Mouse (Mus musculus): ENCODE measurements at regions not wholly inside any gene's neighbourhood (a gene's known extent, or its start where the extent isn't known, plus 50 kb on each side); places are given as distances from the start of the nearest gene placed in this dataset.
A peak's percentile ranks its signal among the peaks of the same experiment; 100 is the strongest.

GRCm38 (mm10) chr2:79510485-79511094 lies 54.0 kb upstream of the Cerkl start:
- no peak for DNase-seq (ENCODE audit: low spot score)

- no peak for DNase-seq (ENCODE audit: low spot score)
These were observed 54.5 kb upstream of the Cerkl start for GRCm38 (mm10) chr2:79511108-79511507.

GRCm38 (mm10) chr2:79511676-79512323 lies 55.2 kb upstream of the Cerkl start:
- DNase-seq (ENCODE audit: low spot score) = peak; percentile 36

GRCm38 (mm10) chr2:79512374-79512773 lies 55.8 kb upstream of the Cerkl start:
- DNase-seq (ENCODE audit: low spot score) = no peak

DNA sequence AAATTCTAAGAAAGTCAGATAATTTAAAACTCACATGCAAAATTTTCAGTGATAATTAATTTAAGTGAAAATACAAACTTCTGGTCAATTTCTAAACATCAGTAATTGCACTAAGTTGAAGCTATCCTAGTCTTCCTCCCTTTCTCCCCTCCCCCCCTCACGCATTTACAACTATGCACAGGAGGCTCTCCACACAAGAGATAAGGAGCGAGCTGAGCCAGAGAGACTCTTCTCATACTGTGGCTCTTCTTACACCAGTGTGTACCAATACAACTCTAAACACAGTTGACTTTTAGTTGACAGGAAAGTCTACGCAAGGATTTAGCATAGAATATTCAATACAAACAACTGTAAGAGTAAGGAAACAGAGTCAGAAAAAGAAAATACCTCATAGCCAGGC lies 57.1 kb upstream of the Cerkl start:
- no peak for DNase-seq (ENCODE audit: low spot score)

DNA sequence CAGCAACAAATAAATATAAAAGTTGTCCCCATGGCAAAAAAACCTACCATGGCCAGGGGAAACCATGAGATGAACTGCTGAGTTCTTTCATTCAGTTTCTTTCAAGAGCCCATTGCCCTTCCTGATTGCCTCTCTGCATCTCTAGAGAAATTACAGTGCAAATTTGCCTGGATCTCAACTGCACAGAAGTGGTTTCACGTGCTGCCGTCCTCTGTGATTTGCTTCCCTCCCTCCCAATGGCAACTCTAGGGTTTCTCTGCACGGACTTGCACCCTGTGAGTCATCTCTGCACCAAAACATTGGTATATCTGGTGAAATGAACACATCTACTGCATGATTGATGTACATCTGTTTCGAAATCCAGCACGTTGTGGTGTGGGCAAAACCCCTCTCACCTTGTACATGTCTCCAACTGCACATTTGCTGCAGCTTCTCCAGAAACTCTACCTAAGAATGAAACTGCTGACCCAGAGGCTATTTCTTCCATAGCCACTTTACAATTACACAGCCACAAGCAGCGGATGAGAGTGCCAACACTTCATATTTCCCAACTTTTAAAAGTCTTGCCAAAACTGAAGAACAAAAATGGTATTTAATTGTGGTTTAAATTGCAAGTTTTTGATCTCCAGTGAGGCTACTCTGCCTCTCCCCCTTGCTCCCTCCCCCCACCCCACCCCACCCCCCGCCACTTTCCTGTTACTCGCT lies 61.6 kb upstream of the Cerkl start:
- no peak for DNase-seq (ENCODE audit: low spot score)

GRCm38 (mm10) chr2:79519799-79520449 lies 63.3 kb upstream of the Cerkl start:
- no peak for DNase-seq (ENCODE audit: low spot score)

DNA sequence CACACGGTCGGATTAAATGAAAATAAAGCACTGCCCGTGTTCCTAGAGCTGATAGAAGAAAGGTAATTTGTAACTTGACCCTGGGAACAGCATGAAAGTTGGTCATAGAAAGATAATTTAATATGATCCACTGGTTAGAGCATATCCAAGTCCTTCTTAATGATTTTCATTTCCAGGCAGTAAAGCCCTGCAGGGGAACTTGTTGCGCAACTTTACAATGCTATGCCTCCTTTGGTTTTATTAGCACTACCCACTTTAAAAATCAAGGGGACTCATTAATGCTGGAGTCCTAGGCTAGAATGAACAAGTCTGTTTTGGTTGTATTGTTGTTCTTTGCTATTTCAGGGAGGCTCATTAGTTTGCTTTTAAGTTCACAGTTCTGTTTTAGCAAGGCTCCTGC lies 66.9 kb upstream of the Cerkl start:
- DNase-seq (ENCODE audit: low spot score) = no peak

DNA sequence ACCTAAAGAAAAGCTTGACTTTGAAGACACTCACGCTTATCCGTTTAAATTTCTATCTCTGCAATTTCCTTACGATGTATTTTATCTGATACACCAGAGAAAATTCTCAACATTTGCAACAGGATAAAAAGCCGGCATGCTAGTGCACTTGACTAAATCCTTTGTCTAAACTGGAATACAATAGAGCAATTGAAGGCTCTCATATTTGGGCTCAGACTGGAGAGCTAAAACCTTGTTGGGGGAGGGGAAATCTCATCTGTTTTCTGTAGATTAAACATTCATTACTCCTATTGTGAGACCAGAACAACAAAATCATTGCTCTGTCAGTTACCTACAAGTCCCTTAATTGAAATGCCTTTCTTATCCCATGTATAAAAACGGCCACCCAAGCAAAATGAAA lies 70.9 kb upstream of the Cerkl start:
- DNase-seq (ENCODE audit: low spot score) = no peak

- no peak for DNase-seq (ENCODE audit: low spot score)
These were observed 71.9 kb upstream of the Cerkl start for GRCm38 (mm10) chr2:79528347-79528990.

- no peak for DNase-seq (ENCODE audit: low spot score)
These were observed 72.6 kb upstream of the Cerkl start for GRCm38 (mm10) chr2:79529185-79529584.

DNA sequence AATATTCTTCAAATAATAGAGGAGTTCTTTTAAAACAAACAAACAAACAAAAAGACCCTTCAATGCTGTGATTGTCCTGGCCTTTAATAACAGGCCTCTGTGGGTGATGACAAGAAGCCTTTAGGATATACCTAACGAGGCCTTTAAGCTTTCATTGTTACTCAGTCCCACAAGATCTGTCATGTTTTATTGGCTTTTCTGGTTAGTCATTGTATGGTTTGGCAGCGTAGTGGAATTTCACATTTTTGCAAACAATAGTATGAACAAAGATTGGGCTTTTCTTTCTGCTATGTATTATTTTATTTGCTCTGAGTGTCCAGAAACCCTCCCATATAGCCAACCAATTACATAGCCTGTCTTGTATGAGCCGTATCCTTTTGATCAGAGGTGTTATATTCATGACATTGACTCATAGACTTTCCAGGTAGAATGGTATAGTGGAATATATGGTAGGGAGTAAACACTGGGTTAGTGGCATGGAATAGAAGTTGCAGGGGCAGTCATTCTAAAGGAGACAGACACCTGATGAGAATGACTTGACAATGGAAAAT lies 76.1 kb upstream of the Cerkl start:
- DNase-seq (ENCODE audit: low spot score) = no peak

DNA sequence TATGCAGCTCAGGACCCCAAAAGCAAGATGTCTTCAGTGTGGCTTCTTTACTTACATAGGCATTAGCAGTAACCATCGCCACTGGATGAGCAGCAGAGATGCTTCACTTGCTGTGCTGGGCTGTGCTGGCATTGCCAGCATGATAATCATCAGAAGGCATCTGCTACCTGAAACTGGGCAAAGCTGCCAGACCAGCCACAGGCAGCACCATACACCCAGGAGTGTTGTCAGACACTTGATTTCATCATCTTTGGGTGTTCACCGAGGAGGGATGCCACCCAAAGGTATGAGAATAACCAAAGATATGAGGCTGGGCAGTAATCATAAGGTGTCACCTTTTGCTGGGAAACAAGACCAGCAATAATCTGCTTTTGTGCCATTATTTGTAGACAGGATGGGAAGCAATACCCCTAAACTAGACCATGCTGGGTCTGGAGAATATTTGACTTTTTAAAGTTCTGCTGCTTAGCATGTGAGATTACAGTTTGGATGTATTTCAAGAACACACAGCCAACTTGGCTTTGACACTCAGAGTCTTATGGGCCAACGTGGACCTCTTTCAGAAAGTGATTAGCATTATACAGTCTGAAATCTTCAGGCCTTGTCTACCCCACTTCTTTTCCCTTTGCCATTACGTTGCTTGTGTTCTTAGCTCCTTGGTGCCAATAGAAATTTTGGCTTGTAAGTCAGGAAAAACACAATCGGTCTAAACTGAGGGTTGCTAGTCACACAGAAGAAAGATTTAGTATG lies 80.7 kb upstream of the Cerkl start:
- no peak for DNase-seq (ENCODE audit: low spot score)

DNA sequence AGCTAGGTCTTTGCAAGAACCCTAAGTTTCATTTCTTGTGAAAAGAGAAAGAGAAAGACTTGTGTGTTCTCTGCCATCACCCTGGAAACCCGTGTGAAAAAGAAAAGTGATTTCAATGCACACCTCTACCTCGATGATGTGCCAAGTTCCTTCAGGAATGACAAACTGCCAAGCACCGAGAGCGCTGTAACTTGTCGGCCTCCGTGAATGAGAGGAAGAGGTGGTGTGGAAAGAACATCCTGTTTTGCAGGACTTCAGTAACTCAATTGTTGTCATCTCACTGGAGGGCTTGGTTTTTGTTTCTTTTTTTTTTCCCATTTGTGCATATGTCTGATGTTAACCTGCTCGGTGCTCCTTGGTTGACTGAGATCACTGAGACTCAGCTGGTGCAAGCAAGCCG lies 83.8 kb upstream of the Cerkl start:
- no peak for DNase-seq (ENCODE audit: low spot score)

DNA sequence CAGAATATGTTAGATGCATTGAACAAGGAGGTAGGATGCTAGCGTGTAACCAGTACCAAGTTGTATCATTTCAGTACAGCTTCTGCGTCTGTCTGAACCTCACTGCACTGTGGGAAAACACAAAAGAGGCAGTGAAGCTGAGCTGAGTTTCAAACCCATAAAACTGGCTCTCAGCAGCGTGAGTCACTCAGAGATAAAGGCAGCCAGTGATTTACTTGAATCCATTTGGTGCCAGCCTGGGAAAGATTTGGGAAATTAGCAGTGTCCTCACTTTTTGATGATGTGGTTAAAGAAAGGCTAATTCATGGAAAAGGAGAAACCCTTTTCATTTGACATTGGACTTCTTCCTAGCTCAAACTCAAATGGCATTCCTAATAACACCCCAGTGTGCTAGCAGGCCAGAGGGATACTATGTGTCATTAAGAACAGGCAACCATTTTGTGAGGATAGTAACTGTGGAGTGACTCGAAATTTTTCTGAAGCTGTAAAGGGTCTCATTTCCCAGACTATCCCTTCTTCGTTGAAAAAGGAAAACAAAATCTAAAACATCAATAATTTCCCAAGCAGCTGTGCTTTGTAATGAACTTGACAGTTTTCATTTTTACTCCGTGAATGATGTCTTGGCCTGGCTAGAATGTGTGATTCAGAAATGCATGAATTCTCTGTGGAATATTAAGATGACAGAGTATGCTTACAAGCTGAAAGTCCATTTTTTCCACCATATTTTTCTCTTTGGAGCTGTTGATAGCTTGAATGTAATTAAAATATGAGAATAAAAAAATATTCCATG lies 85.8 kb upstream of the Cerkl start:
- DNase-seq (ENCODE audit: low spot score) = no peak

GRCm38 (mm10) chr2:79543456-79543855 lies 86.9 kb upstream of the Cerkl start:
- DNase-seq (ENCODE audit: low spot score) = no peak

DNA sequence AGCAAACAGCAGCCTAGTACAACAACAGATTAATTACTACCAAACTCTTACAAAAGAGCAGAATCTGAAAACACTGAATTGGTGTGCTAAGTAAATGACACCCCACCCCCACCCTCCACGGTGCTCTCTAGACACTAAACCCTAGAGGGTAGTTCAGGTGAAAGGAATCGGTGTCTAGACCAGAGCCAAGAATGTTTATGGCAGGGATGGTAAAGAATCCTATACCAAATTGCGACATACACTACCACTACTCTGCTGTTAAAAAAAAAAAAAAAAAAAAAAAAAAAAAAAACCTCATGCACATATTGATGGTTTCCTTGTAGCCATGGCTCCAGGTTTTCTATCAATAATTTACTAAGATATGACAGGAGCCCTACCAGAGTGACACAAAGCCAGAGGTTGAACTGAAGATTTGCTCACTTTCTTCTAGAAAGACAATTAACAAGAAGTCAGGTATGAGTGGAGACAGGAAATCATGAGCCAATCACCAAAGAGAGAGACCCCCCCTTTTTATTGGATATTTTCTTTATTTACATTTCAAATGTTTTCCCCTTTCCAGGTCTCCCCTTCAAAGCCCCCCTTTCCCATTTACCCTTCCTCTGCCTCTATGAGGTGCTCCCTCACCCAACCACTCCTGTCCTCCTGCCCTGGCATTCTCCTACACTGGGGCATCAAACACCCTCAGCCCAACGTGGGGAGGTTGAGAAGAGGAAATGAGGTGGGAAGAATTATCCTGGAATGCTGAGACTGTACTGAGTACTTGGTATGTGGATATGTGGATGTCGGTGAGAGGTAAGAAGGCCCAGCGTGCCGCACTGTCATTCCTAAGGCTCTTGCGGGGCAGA lies 87.6 kb upstream of the Cerkl start:
- no peak for DNase-seq (ENCODE audit: low spot score)

GRCm38 (mm10) chr2:79544793-79545260 lies 88.2 kb upstream of the Cerkl start:
- no peak for DNase-seq (ENCODE audit: low spot score)

GRCm38 (mm10) chr2:79546206-79546605 lies 88.9 kb upstream of the Itprid2 start:
- no peak for DNase-seq (ENCODE audit: low spot score)

DNA sequence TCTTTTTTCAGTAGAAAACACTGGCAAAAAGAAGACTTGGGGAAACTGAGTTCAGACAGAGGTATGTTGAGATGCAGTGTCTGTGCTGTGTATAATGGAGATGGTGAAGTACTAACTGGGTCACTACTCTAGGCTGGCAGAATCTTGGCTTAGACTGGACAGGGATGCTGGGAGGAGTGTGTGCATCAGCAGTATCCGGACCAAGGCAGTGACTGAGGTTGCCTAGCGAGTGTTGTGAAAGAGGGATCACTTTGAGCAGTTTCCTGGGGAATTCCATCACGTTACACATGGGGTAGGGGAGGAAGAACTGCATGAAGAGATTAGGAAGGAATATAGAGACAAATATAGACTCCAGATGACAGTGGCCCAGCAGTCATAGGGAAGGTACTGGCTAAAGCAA lies 87.9 kb upstream of the Itprid2 start:
- DNase-seq (ENCODE audit: low spot score) = no peak
